Mouse (Mus musculus): ENCODE data around the gene Ldlrad3.

The Ldlrad3 gene

DNA sequence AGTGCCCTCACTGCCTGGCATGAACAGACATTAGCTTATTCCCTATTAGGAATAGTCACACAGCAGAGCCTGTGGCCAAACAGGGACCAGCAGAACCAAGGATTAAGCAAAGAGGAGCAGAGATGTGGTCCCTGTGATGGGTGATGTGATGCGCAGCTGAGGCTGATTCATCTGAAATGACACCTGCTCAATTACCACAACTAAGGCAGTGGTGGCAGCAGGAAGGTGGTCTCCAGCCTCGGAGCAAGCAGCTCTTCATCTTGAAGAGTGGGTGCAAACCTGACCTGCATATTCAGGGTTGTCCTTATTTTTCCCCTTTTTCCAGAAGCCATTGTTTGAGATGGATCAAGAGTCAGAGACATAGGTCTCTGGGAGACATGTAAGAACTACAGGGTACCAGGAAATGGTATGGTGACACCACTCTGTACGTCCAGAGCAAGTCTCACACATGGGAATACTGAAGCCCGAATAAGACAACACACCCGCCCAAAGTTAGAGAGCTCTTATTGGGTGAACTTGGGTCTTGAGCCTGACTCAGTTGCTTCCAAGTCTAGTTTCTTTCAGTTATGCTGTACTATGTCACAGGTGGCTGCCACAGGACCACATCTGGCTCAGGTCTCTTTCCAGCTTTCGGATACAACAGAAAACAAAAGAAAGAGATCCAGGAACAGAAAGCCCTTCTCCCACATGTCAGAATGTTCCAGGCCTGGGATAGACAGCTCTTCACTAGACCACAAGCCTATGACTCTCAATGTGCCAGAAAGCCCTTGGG lies 112.7 kb downstream of the Ldlrad3 start:
- no peak for DNase-seq (ENCODE audit: low spot score)

DNA sequence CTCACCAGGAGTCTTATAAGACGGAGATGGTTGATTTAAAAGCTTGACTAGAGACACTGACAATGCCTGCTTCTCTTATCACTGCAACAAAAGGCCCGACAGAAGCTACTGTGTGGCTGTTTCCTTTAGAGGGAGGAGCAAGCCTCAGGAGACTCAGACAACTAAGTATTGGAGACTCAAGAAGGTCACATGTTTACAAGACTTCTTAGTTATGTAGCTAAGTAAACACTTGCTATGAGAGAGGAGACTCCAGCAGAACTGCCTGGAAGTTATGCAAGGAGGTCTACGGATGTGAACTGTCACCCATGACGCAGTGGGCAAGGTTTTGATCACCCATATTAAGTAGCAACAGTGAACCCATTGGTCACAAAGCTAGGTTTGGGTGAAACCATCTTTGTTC lies 113.3 kb downstream of the Ldlrad3 start:
- no peak for DNase-seq (ENCODE audit: low spot score)

DNA sequence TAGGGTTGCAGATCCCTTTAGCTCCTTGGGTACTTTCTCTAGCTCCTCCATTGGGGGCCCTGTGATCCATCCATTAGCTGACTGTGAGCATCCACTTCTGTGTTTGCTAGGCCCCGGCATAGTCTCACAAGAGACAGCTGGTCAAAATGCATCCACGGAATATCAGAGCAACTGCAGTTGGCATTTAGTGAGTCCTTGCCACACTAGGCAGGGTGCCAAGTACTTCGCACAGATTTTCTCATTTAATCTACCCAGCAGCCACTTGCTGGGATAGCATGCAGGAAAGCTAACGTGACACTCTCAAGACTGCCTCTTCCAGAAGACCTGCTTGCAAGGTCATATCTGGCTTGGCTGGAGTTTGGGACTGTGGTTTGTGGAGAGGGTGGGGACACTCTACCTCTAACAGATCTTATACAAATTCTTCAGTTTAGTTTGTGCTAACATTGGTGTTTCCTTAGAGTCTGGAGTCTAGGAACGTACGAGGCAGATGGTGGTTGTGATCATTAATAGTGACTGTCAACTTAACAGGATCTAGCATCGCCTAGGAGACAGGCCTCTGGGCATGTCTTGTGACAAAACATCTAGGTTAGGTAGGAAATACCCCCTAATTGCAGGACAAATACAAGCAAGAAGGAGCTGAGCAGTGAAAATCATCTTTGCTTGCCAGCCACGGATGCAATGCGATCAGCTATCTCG lies 115.0 kb downstream of the Ldlrad3 start:
- DNase-seq (ENCODE audit: low spot score): no peak

DNA sequence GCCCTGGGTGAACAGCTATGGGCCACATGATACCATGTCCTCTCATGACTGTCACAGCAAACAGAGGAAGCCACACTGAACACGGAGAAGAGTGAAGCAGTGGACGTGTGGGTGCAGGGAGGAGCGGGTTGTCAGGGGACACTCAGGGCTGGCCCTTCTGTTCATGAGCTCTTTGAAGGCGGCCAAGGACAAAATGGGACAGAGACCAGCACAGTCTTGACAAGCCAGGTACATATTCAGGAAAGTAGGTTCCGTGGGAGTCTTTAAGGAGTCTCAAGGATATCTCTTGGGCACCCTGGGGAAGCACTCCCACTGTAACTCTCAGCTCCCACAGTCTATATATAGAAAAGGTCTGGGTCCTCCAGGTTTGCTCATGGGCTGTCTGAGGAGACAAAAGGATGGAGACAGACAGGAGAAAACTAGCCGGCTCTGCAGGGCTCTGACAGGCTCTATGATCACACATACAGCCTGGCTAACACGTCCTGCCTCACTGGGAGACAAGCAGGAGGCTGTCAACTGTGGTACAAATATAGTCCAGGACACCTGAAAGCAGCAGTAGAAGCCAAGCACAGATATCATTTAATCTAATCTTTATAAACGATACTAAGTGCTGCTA lies 121.3 kb downstream of the Ldlrad3 start:
- no peak for DNase-seq (ENCODE audit: low spot score)

DNA sequence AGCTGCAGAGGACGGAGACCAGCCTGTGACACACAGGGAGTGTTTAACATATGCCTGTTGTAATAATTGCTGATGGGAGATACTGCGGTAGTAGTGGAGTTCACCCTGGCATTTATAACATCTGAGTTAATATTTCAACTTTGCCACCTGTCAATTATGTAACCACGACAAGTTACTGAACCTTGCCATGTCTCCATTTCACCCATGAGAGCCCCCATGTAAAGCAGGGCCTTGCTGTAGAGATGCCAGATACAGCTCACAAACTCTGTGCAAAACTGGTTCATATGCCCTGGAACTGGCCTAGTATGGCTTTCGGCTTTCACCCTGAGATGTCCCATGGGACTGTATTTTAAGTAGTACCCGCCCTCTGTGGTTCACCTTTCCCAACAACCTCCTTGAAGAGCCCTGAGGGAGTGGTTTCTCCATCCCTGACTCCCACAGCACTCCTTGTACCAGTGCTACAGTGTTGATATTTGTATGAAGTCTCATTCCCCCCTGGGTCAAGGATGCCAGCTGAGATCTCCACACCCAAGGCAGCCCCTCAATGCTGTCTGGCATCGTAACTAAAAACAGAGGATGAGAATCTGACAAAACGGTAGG lies 122.2 kb downstream of the Ldlrad3 start:
- no peak for DNase-seq (ENCODE audit: low spot score)

DNA sequence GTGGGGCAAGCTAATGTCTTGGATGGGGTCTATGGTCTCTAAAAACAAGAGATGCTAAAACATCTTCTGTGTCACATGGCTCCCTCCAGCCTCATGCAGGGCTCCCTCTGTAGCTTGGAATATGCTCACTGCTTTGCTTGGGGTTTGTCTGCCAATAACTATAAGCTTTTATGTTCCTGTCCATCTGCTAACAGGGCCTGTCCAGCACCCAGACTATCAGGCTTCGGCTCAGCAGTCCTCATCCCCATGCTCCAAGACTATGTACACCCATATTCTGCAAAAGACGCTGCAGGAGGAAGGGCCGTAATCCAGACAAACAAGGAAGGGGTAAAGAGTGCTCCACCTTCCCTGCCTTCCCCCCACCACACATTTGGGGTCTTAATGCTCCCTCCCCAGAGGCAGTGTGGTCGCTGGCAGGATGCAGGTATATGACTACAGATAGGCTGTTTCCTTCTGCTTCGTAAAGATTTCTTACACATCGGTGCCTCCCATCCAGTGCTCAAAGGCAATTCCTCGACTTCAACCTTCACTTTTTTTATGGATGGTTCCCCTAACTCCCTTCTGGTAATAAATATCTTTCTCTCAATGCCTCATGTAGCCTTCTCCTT lies 123.2 kb downstream of the Ldlrad3 start:
- no peak for DNase-seq (ENCODE audit: low spot score)

DNA sequence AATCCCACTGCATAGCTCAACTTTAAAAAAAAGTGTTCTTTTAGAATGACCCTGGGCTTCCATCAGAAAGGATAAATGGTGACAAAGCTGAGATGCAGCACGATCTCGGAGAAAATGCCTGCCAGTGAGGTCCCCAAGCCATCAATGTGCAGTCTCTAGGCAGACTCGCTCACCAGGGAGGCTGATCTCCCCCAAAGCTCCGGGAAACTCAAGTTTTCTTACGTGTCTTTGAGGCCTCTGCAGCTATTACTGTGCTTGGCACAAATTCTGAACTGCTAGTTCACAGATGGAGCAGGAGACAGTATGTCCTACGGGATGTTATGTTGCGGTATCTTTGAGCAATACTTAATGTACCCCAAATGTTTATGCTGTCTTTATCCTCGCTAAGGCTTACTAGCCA lies 124.3 kb downstream of the Ldlrad3 start:
- DNase-seq (ENCODE audit: low spot score): no peak

DNA sequence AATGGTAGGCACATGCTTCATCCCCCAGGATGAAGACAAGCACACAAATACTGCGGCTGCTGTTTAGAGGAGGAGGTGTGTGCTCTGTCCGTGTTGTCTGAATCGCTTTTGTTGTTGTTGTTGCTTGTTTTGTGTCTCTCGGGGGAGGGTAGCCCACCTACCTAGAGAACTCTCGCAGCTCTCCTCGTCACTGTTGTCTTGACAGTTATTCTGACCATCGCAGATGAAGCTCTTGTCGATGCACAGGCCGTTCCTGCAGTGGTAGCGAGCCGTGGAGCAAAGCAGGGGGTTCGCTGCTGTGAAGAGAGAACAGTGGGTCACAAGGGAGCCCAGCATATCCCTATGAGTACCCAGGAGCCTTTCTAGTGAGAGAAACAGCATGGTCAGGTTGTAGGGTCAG lies 128.4 kb downstream of the Ldlrad3 start:
- no peak for DNase-seq (ENCODE audit: low spot score)

DNA sequence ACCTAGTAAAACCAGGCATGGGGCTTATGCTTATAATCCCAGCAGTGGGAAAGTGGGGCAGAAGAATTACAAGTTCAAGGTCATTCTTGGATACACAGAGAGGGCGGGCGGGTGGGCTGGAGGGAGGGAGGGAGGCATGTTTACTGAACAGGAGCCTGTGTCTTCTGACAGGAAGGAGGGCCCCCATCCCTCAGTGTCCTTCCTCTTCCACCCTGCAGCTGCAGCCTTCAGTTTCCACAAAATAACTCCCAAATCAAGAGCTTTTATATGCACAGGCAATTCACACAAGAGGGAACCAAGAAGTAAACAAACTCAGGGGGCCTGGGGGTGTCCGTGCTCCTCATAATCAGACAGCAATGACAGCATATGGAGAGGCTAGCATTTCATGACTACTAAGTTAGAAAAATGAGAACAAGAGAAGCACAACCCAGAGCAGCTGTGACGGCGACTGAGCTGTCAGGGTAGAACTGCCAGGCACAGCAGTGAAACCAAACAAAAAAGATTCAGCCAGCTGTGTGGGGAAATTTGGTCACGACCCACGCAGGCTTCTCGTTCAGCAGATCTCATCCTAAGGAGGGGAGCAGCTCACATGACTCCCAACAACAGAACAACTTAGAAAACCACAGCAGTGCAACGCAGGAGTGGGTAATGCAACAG lies 129.0 kb downstream of the Ldlrad3 start:
- no peak for DNase-seq (ENCODE audit: low spot score)

DNA sequence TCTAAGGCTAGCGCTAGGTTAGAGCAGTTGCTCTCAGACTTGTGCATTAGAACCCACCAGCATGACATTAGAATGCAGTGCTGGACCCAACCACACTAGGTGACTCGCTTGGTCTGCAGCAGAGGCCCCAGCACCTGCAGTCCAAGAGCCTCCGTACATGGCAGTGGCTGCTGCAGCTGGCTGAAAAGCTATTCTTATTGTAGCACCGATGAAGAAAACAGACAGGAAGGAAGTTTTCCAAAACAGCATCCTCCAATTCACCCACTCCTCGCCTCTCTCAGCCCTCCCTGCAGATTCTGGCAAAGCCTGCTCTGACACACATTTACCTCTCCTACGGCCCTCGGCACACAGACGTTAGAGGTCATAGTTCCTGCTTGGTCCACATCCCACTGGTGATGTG lies 130.0 kb downstream of the Ldlrad3 start:
- DNase-seq (ENCODE audit: low spot score): peak; percentile 1

DNA sequence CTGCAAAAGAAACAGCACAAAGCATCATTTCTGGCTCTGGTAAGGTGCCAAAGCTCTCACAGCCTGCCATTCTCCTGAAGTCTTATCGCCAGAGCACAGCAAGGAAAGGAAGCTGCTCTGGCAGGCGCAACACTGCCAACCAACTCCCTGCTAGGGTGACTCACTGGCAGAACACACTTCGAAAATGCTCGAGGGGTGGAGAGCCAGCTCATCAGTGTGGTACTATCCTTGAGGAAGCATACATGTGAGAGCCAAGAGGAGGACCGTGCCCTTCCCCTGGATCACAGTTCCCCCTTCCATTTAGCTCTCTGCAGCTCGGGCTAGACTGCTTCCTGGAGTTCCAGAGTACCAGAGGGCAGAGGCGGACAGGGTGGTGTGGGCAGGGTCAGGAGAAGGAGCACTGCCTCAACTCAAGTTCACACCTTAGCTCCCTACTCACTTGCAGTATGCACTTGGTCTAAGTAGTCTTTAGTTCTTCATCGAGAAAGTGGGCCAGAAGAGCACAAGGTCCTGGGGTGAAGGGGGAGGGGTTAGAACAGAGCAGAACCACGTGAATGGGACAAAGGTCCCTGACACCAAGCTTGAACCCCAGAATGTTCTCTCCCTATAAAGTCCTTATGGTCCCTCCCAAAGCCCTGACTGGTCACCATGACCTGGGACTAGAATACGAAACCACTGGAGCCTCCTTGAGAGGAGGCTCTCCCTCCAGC lies 133.1 kb downstream of the Ldlrad3 start:
- no peak for DNase-seq (ENCODE audit: low spot score)

DNA sequence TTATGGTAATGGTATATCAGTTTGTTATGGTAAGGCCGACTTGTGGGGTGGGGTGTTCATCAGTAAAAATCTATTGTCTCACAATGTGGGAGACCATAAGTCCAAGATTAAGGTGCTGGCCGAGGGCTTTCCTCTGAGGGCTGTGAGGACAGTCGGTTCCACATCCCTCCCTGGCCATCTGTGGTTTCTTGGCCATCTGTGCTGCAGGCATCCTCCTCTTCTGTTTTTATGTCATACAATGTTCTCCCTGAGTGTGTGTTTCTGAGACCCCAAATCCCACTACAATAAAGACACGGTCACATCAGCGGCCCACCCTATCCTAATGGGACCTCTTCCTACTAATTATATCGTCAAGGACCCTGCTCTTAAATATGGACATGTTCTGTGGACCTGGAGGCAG lies 133.8 kb downstream of the Ldlrad3 start:
- DNase-seq (ENCODE audit: low spot score): no peak

DNA sequence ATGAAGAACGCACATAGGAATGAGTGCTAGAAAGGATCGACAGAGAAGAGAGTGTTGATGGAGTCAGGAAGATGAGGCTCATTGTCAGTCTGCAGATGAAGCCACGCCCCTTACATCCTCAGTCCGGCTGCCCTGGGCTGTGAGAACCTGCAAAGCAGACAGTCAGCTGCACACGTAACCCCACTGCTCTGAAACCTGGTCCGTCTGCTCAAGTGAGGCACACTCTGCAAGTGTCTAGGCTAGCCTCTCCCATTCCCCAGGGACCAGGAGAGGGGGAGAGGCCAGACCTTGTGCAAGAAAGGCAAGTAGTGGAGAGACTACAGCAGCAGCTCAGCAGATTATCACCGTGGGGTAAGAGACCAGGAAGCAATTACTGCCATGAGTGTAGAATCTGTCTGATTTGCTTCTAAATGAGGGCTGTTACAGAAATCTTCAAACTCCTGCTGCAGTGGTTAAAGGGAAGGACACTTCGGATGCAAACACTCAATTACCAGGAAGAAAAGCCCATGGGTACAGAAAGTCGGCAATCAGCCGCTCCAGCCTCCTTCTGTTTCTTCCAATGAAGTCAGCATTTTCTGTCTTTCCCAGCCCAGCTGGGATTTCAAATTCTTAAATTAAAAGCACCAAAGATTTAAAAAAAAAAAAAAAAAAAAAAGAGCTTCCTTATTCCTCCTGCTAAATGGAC lies 136.2 kb downstream of the Ldlrad3 start:
- no peak for DNase-seq (ENCODE audit: low spot score)

DNA sequence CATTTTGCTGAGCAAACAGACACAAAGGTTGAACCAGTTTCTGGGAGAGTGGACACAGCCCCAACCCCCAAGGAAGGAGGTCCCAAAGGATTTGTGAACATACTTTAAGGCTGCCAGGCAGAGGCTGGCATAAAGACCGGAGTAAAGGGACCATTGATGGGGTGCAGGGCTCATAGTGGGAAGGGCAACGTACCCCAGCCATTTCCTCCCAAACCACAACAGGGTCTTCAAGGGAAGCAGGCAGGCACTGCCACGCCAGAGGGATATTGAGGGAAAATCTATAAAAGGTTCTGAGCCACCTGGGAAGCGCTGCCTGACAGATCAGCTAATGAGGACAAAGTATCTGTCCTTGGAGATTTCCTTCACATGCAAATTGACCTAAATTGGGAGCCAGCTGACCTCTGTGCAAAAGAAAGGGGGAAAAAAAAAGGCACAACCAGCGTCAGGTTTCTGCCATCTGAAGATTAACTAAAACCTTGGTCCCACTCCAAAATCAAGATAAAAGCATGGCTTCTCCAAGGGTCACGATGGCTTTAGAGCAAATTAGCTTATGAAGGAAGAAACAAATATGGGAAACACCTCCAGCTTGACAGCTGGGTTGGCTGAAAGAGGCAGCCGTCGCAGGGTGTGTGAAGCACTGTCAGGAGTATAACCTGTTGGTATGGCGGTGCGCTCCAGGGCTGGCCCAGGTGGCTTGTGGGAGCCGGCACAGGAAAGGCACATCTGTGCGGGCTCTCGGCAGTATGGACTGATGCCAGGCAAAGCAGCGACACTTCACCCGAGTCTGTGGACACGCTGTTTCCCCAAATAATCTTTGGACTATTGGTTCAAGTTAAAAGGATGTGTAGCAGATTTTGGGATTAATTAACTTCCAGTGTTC lies 137.6 kb downstream of the Ldlrad3 start:
- no peak for DNase-seq (ENCODE audit: low spot score)

DNA sequence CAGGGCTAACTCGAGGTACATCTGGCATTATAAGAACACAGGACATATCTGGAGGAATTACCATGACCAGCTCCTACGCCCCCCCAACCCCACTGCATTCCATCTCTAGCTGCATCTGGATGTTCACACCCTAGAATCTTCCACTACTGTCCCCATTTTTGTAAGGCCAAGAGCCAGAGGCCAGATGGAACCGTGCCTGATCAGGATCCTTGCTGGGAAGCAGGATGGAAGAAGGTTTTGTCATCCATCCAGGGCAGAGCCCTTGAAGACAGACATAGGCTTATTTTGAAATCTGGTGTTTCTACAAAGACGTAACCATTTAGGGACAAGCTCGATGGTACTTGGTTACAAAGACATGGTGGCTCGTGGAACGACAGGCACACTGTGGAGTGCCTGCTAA lies 139.7 kb downstream of the Ldlrad3 start:
- DNase-seq (ENCODE audit: low spot score): no peak

DNA sequence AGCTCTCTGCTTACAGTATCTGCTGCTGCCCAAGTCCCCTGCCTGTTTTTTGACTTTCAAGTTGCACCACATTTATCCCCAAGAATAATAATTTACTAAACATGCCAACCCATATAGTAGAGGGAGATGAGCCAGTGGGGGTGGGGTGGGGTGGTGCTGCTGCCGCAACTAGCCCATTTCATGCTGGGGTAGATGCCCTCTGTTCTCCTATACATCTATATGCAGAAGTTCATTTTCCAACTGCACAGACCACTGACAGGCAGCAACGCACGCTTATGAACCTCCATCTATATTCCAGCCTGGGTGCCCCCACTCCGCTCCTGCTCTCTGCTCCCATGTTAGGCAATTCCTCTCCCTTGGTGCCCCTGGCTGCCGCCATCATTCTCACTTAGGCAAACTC lies 145.7 kb downstream of the Ldlrad3 start:
- DNase-seq (ENCODE audit: low spot score): no peak

DNA sequence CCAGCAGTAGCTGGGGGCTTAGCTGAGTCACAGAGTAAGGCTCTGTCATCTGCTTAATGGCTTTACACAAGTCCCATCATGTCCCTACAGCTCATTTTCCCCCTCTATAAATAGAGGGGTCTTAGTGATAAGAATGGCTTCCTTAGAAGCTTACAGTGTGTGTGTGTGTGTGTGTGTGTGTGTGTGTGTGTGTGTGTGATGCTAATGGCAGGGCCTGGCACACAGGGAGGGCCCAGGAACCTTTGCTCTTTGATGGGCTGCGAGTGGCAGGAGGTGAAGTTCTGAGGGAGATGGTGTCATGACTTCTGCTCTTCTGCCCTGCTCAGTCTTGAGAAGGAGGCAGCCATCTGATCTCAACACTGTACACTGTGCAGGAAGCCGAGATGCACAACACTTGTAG lies 146.2 kb downstream of the Ldlrad3 start:
- no peak for DNase-seq (ENCODE audit: low spot score)

DNA sequence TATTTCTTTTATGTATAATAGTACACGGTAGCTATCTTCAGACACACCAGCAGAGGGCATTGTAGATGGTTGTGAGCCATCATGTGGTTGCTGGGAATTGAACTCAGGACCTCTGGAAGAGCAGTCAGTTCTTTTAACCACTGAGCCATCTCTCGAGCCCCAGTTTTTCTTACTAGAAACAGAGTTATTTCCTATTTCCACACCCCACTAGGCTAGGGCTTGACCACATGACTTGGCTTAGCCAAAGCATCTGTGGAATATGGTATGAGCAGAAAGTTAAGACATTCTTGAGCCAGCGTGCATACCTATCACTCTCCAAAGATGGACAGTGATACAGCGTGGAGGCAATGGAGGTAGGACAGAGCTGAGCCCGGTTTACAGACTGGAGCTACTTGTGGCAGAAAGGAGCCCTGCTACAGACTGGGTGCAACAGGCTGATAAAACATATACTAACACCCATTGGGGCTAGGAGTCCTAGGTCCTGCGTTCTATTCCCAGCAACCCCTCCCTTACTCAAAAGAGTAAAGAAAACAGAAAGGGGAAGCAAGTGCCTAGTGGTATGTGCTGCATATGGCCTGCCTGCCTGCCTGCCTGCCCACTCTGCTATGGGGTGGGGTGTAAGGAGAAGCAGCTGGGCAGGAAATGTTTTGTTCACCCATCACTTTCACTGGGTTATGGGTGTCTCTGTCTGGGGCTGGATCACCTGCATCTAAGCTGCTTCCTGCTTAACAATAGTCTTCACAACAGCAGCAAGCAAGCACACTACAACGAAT lies 147.1 kb downstream of the Ldlrad3 start:
- no peak for DNase-seq (ENCODE audit: low spot score)

Data from ovary, postnatal 36 days (tissue).